Mouse (Mus musculus) liver, postnatal 0 days (tissue): Measurements from ENCODE around the gene Sap30l. TPM values are rescaled to one million over a fixed set of nuclear protein-coding genes. Genes with fewer than 3 reads are reported as not detected.

Experiments
- ATAC-seq: fragments of 200-750 bp; cut with Nextera tagmentation; 2 replicates; pipeline ENCODE4 v1.8.0; 2017; ENCODE audit warnings: mild to moderate bottlenecking, moderate library complexity
- DNase-seq: peaks from one replicate; pipeline ENCODE4 v3.0.0-alpha.2; 2016
- H3K27ac ChIP-seq: fragments of 300-500 bp; sonication (generic); 2 replicates; pipeline ENCODE4 v1.5.1; 2014; ENCODE audit warnings: antibody characterized with exemption, moderate library complexity, mild to moderate bottlenecking, low read depth
- H3K27me3 ChIP-seq: fragments of 300-500 bp; sonication (generic); 2 replicates; pipeline ENCODE4 v1.6.1; 2014; ENCODE audit warnings: low read length, control low read depth, mixed read lengths; ENCODE audit not compliant: insufficient read depth
- H3K36me3 ChIP-seq: fragments of 300-500 bp; sonication (generic); replicated peaks from 2 replicates; pipeline ENCODE4 v1.6.1; 2014; ENCODE audit warnings: mild to moderate bottlenecking, control low read depth, low read length, moderate library complexity, mixed read lengths; ENCODE audit not compliant: insufficient read depth
- H3K4me1 ChIP-seq: fragments of 300-500 bp; sonication (generic); 2 replicates; pipeline ENCODE4 v1.6.1; 2014; ENCODE audit warnings: antibody characterized with exemption, mild to moderate bottlenecking, control low read depth; ENCODE audit not compliant: insufficient read depth
- H3K4me2 ChIP-seq: fragments of 300-500 bp; sonication (generic); 2 replicates; pipeline ENCODE4 v1.6.1; 2014; ENCODE audit warnings: low read depth, mild to moderate bottlenecking, low read length, moderate library complexity, mixed read lengths
- H3K4me3 ChIP-seq: fragments of 300-500 bp; sonication (generic); 2 replicates; pipeline ENCODE4 v1.5.1; 2014; ENCODE audit warnings: low read depth, low read length
- H3K9ac ChIP-seq: fragments of 300-500 bp; sonication (generic); replicated peaks from 2 replicates; pipeline ENCODE4 v1.6.1; 2014; ENCODE audit warnings: mild to moderate bottlenecking, moderate library complexity
- H3K9me3 ChIP-seq: fragments of 300-500 bp; sonication (generic); 2 replicates; pipeline ENCODE4 v1.6.1; 2016; ENCODE audit warnings: mild to moderate bottlenecking, control low read depth, low read length, mixed read lengths
- CTCF ChIP-seq: sonication (generic); IDR thresholded peaks from 2 replicates; pipeline ENCODE4 v1.5.1; 2016; ENCODE audit warnings: antibody characterized with exemption, low read depth
- EP300 ChIP-seq: IDR thresholded peaks from 2 replicates; pipeline ENCODE4 v1.6.1; 2016; ENCODE audit warnings: antibody characterized with exemption, low read depth, mild to moderate bottlenecking
- WGBS: fragments of 180-500 bp; shearing (Covaris S2); extraction: QIAGEN DNeasy Blood & Tissue Kit; methylation state at CpG from one replicate; pipeline ENCODE4 v1.1.7; 2014; ENCODE audit not compliant: insufficient replicate concordance; 5-methylcytosine and 5-hydroxymethylcytosine counted together
- polyA plus RNA-seq: library from polyadenylated mRNA; unstranded; fragments of >200 nt; fragmentation: Nextera tagmentation; extraction: Ambion mirVana; gene quantifications from 2 replicates; pipeline ENCODE4 v1.2.1, GENCODE M21; 2015

The Sap30l gene
- polyA plus RNA-seq, 1 experiment from 2014 or later = 5.8 TPM

- Histone ChIP-seq H3K9ac (no peak within 1 kb of the TSS), H3K9me3 (no peaks in the 10 kb centered on the region), H3K4me1 (peaks cover 5% of the 10 kb centered on the region), H3K4me2 (no peak within 1 kb of the TSS), H3K27me3 (peaks cover 96% of the 10 kb centered on the region), H3K27ac (no peak within 1 kb of the TSS), H3K4me3 (no peak within 1 kb of the TSS), H3K36me3 (no peaks in the 10 kb centered on the region)
- no peak for ATAC-seq
- no peak for DNase-seq
- TF ChIP-seq CTCF = no peak
- no peak for TF ChIP-seq EP300
- 11% methylated on average over 23 of the region's 23 CpGs for WGBS
Observed at GRCm38 (mm10) chr11:57832552-57833201, 31.2 kb downstream of the Sap30l start, which contains the start of gene Hand1. Gene Hand1 (minus strand): TSS chr11:57832818.

- no peak for DNase-seq
Observed at GRCm38 (mm10) chr11:57833296-57833977, 32.0 kb downstream of the Sap30l start.

GRCm38 (mm10) chr11:57834031-57834430, 32.6 kb downstream of the Sap30l start:
- peaks cover 95% of the 10 kb centered on the region for H3K27me3 ChIP-seq
- TF ChIP-seq EP300 (no peak), CTCF (no peak)
- no peak for ATAC-seq
- H3K27ac ChIP-seq = no peak overlapping the region
- no peaks in the 10 kb centered on the region for H3K9me3 ChIP-seq
- no peaks in the 10 kb centered on the region for H3K4me1 ChIP-seq
- DNase-seq = no peak
- H3K9ac ChIP-seq = no peak overlapping the region
- no peaks in the 10 kb centered on the region for H3K36me3 ChIP-seq
- H3K4me3 ChIP-seq = no peak overlapping the region
- no peak overlapping the region for H3K4me2 ChIP-seq
- 20% methylated on average over 6 of the region's 6 CpGs for WGBS

More at GRCm38 (mm10) chr11:57833296-57833977, 32.0 kb downstream of the Sap30l start:
- Histone ChIP-seq H3K9ac (no peak overlapping the region), H3K4me1 (no peaks in the 10 kb centered on the region), H3K9me3 (no peaks in the 10 kb centered on the region), H3K36me3 (no peaks in the 10 kb centered on the region), H3K27me3 (peaks cover 96% of the 10 kb centered on the region), H3K4me3 (no peak overlapping the region), H3K27ac (no peak overlapping the region), H3K4me2 (no peak overlapping the region)
- no peak for ATAC-seq
- no peak for TF ChIP-seq EP300
- TF ChIP-seq CTCF = no peak
- WGBS = 6% methylated on average over 30 of the region's 30 CpGs

- 24% methylated on average over 2 of the region's 2 CpGs for WGBS
- H3K36me3 ChIP-seq = no peaks in the 10 kb centered on the region
- no peak overlapping the region for H3K9ac ChIP-seq
- no peak overlapping the region for H3K4me2 ChIP-seq
- no peak overlapping the region for H3K4me3 ChIP-seq
- TF ChIP-seq EP300 (no peak), CTCF (no peak)
- DNase-seq (no peak), ATAC-seq (no peak)
- H3K27ac ChIP-seq = no peak overlapping the region
- no peaks in the 10 kb centered on the region for H3K4me1 ChIP-seq
- no peaks in the 10 kb centered on the region for H3K9me3 ChIP-seq
- H3K27me3 ChIP-seq = peaks cover 94% of the 10 kb centered on the region
Observed at GRCm38 (mm10) chr11:57835331-57835730, 33.9 kb downstream of the Sap30l start.

- Histone ChIP-seq H3K4me2 (no peak overlapping the region), H3K9ac (no peak overlapping the region), H3K27ac (no peak overlapping the region), H3K27me3 (peaks cover 91% of the 10 kb centered on the region), H3K9me3 (no peaks in the 10 kb centered on the region), H3K36me3 (no peaks in the 10 kb centered on the region), H3K4me1 (no peaks in the 10 kb centered on the region), H3K4me3 (no peak overlapping the region)
- WGBS = 14% methylated on average over 3 of the region's 3 CpGs
- no peak for ATAC-seq
- TF ChIP-seq CTCF (no peak), EP300 (no peak)
- no peak for DNase-seq
Observed at GRCm38 (mm10) chr11:57835931-57836330, 34.5 kb downstream of the Sap30l start.

GRCm38 (mm10) chr11:57836401-57836800, 35.0 kb downstream of the Sap30l start:
- Histone ChIP-seq H3K36me3 (no peaks in the 10 kb centered on the region), H3K9me3 (no peaks in the 10 kb centered on the region), H3K27ac (no peak overlapping the region), H3K4me3 (no peak overlapping the region), H3K4me1 (no peaks in the 10 kb centered on the region), H3K9ac (no peak overlapping the region), H3K4me2 (no peak overlapping the region), H3K27me3 (peaks cover 91% of the 10 kb centered on the region)
- DNase-seq = no peak
- ATAC-seq = no peak
- WGBS = 10% methylated on average over 9 of the region's 9 CpGs
- TF ChIP-seq CTCF (no peak), EP300 (no peak)
